Mouse (Mus musculus) hindbrain, embryonic 11.5 days (tissue): ENCODE data around the gene E130309D02Rik. TPM values are rescaled to one million over a fixed set of nuclear protein-coding genes. Genes with fewer than 3 reads are reported as not detected.

Source experiments
- ATAC-seq: fragments of 200-750 bp; cut with Nextera tagmentation; 2 replicates; pipeline ENCODE4 v1.8.0; 2017; ENCODE audit warnings: mild to moderate bottlenecking, moderate TSS enrichment, moderate library complexity; ENCODE audit not compliant: low FRiP score
- DNase-seq: peaks from one replicate; pipeline ENCODE4 v3.0.0-alpha.2; 2015; ENCODE audit warnings: low spot score
- H3K27ac ChIP-seq: fragments of 300-500 bp; sonication (generic); 2 replicates; pipeline ENCODE4 v1.5.1; 2014; ENCODE audit warnings: mild to moderate bottlenecking, low read depth, low read length
- H3K27me3 ChIP-seq: fragments of 300-500 bp; sonication (generic); 2 replicates; pipeline ENCODE4 v1.6.1; 2014; ENCODE audit warnings: mild to moderate bottlenecking, low read length, moderate library complexity, mixed read lengths; ENCODE audit not compliant: control insufficient read depth, insufficient read depth
- H3K36me3 ChIP-seq: fragments of 300-500 bp; sonication (generic); 2 replicates; pipeline ENCODE4 v1.6.1; 2014; ENCODE audit warnings: mild to moderate bottlenecking, low read length, moderate library complexity, mixed read lengths; ENCODE audit not compliant: control insufficient read depth, insufficient read depth
- H3K4me1 ChIP-seq: fragments of 300-500 bp; sonication (generic); replicated peaks from 2 replicates; pipeline ENCODE4 v1.6.1; 2014; ENCODE audit warnings: low read length, mixed read lengths; ENCODE audit not compliant: control insufficient read depth, insufficient read depth
- H3K4me2 ChIP-seq: fragments of 300-500 bp; sonication (generic); replicated peaks from 2 replicates; pipeline ENCODE4 v1.6.1; 2014; ENCODE audit warnings: mild to moderate bottlenecking, low read depth, low read length
- H3K4me3 ChIP-seq: fragments of 300-500 bp; sonication (generic); 2 replicates; pipeline ENCODE4 v1.5.1; 2014; ENCODE audit warnings: low read depth, low read length
- H3K9ac ChIP-seq: fragments of 300-500 bp; sonication (generic); 2 replicates; pipeline ENCODE4 v1.6.1; 2014; ENCODE audit warnings: low read depth, low read length
- H3K9me3 ChIP-seq: fragments of 300-500 bp; sonication (generic); 2 replicates; pipeline ENCODE4 v1.6.1; 2016; ENCODE audit warnings: low read length; ENCODE audit not compliant: control insufficient read depth
- WGBS: fragments of 180-500 bp; shearing (Covaris S2); extraction: QIAGEN DNeasy Blood & Tissue Kit; methylation state at CpG from one replicate; pipeline ENCODE4 v1.1.7; 2014; 5-methylcytosine and 5-hydroxymethylcytosine counted together
- polyA plus RNA-seq: library from polyadenylated mRNA; unstranded; fragments of >200 nt; fragmentation: Nextera tagmentation; extraction: Ambion mirVana; gene quantifications from 2 replicates; pipeline ENCODE4 v1.2.1, GENCODE M21; 2014

The E130309D02Rik gene
- polyA plus RNA-seq, 1 experiment from 2014 or later, result 34.1 TPM

GRCm38 (mm10) chr5:143270151-143270519 is 45.0 kb downstream of the E130309D02Rik start:
- no peaks in the 10 kb centered on the region for H3K36me3 ChIP-seq
- no peak overlapping the region for H3K27ac ChIP-seq
- ATAC-seq (peak; percentile 61; the same call in 1 of the 2 replicates), DNase-seq (no peak)
- peak overlapping the region; percentile 98 for H3K9ac ChIP-seq
- H3K4me1 ChIP-seq, result peaks cover 8% of the 10 kb centered on the region; the same call in 1 of the 2 replicates
- H3K4me2 ChIP-seq, result peak overlapping the region; percentile 95
- no peaks in the 10 kb centered on the region for H3K27me3 ChIP-seq
- peak overlapping the region; percentile 83 for H3K4me3 ChIP-seq
- no peaks in the 10 kb centered on the region for H3K9me3 ChIP-seq
- 6% methylated on average over 12 of the region's 12 CpGs for WGBS

GRCm38 (mm10) chr5:143269363-143270150 is 45.6 kb downstream of the E130309D02Rik start, which contains the start of gene Zfp316:
Zfp316 (minus strand) TSS chr5:143270022.
- DNase-seq (peak; percentile 85), ATAC-seq (peak; percentile 84)
- under 1% methylated on average over 77 of the region's 79 CpGs for WGBS
- H3K4me3 ChIP-seq, result peak within 1 kb of the TSS; percentile 83
- peak within 1 kb of the TSS; percentile 98 for H3K9ac ChIP-seq
- H3K27me3 ChIP-seq, result no peaks in the 10 kb centered on the region
- peaks cover 8% of the 10 kb centered on the region; the same call in 1 of the 2 replicates for H3K4me1 ChIP-seq
- peak within 1 kb of the TSS; percentile 78 for H3K27ac ChIP-seq
- peak within 1 kb of the TSS; percentile 95 for H3K4me2 ChIP-seq
- no peaks in the 10 kb centered on the region for H3K9me3 ChIP-seq
- H3K36me3 ChIP-seq, result no peaks in the 10 kb centered on the region

- 25% methylated on average over 8 of the region's 8 CpGs for WGBS
Measured at GRCm38 (mm10) chr5:143268985-143269362, 46.2 kb downstream of the E130309D02Rik start.

GRCm38 (mm10) chr5:143266794-143267193 is 48.4 kb downstream of the E130309D02Rik start:
- 82% methylated on average over 6 of the region's 6 CpGs for WGBS
- Histone ChIP-seq H3K36me3 (no peaks in the 10 kb centered on the region; the same call in 1 of the 2 replicates), H3K27ac (no peak overlapping the region), H3K4me3 (no peak overlapping the region), H3K27me3 (no peaks in the 10 kb centered on the region), H3K4me2 (no peak overlapping the region), H3K9ac (no peak overlapping the region), H3K9me3 (no peaks in the 10 kb centered on the region), H3K4me1 (peaks cover 8% of the 10 kb centered on the region; the same call in 1 of the 2 replicates)
- ATAC-seq (no peak), DNase-seq (no peak)

More at GRCm38 (mm10) chr5:143268985-143269362, 46.2 kb downstream of the E130309D02Rik start:
- Histone ChIP-seq H3K27ac (peak overlapping the region; percentile 78; the same call in 1 of the 2 replicates), H3K4me3 (peak overlapping the region; percentile 83), H3K4me1 (peaks cover 8% of the 10 kb centered on the region; the same call in 1 of the 2 replicates), H3K4me2 (peak overlapping the region; percentile 95), H3K9ac (peak overlapping the region; percentile 98), H3K36me3 (no peaks in the 10 kb centered on the region), H3K27me3 (no peaks in the 10 kb centered on the region), H3K9me3 (no peaks in the 10 kb centered on the region)
- ATAC-seq, result 0 out of 2 replicates have a peak, but pooled peaks have one; percentile 3
- DNase-seq, result no peak

GRCm38 (mm10) chr5:143265409-143265808 is 49.8 kb downstream of the E130309D02Rik start:
- ATAC-seq (no peak), DNase-seq (no peak)
- no peaks in the 10 kb centered on the region for H3K9me3 ChIP-seq
- peaks cover 5% of the 10 kb centered on the region; the same call in 1 of the 2 replicates for H3K4me1 ChIP-seq
- no peak overlapping the region for H3K9ac ChIP-seq
- H3K4me2 ChIP-seq, result no peak overlapping the region
- 55% methylated on average over 1 of the region's 1 CpGs for WGBS
- no peak overlapping the region for H3K4me3 ChIP-seq
- H3K36me3 ChIP-seq, result peaks cover 3% of the 10 kb centered on the region; the same call in 1 of the 2 replicates
- no peak overlapping the region for H3K27ac ChIP-seq
- no peaks in the 10 kb centered on the region for H3K27me3 ChIP-seq

- Histone ChIP-seq H3K4me3 (no peak overlapping the region), H3K27me3 (no peaks in the 10 kb centered on the region), H3K4me1 (peaks cover 5% of the 10 kb centered on the region; the same call in 1 of the 2 replicates), H3K9me3 (no peaks in the 10 kb centered on the region), H3K9ac (no peak overlapping the region), H3K27ac (no peak overlapping the region), H3K4me2 (no peak overlapping the region), H3K36me3 (peaks cover 4% of the 10 kb centered on the region; the same call in 1 of the 2 replicates)
- 91% methylated on average over 10 of the region's 10 CpGs for WGBS
- no peak for ATAC-seq
- no peak for DNase-seq
Measured at GRCm38 (mm10) chr5:143264689-143265088, 50.5 kb downstream of the E130309D02Rik start.

GRCm38 (mm10) chr5:143261636-143262035 is 53.5 kb downstream of the E130309D02Rik start:
- no peaks in the 10 kb centered on the region for H3K4me1 ChIP-seq
- H3K4me3 ChIP-seq, result no peak overlapping the region
- no peak for DNase-seq
- no peak overlapping the region for H3K4me2 ChIP-seq
- H3K9ac ChIP-seq, result no peak overlapping the region
- WGBS, result 93% methylated on average over 8 of the region's 8 CpGs
- peaks cover 13% of the 10 kb centered on the region for H3K27me3 ChIP-seq
- no peak overlapping the region for H3K27ac ChIP-seq
- peaks cover 6% of the 10 kb centered on the region; the same call in 1 of the 2 replicates for H3K36me3 ChIP-seq
- no peaks in the 10 kb centered on the region for H3K9me3 ChIP-seq
- no peak for ATAC-seq

- Histone ChIP-seq H3K9ac (no peak overlapping the region), H3K4me2 (no peak overlapping the region), H3K4me3 (no peak overlapping the region), H3K4me1 (peaks cover 15% of the 10 kb centered on the region), H3K27ac (no peak overlapping the region), H3K36me3 (0 out of 2 replicates have a peak, but pooled peaks cover 8% of the 10 kb centered on the region), H3K9me3 (no peaks in the 10 kb centered on the region), H3K27me3 (peaks cover 64% of the 10 kb centered on the region)
- 69% methylated on average over 5 of the region's 5 CpGs for WGBS
- ATAC-seq, result no peak
- DNase-seq, result peak; percentile 11
Measured at GRCm38 (mm10) chr5:143255802-143256201, 59.4 kb downstream of the E130309D02Rik start.
